Mouse (Mus musculus): Measurements from ENCODE around the gene Kcnk15. TPM values are rescaled to one million over a fixed set of nuclear protein-coding genes. Genes with fewer than 3 reads are reported as not detected.

The Kcnk15 gene
- polyA plus RNA-seq, 1 experiment from 2014 or later, result not detected

DNA sequence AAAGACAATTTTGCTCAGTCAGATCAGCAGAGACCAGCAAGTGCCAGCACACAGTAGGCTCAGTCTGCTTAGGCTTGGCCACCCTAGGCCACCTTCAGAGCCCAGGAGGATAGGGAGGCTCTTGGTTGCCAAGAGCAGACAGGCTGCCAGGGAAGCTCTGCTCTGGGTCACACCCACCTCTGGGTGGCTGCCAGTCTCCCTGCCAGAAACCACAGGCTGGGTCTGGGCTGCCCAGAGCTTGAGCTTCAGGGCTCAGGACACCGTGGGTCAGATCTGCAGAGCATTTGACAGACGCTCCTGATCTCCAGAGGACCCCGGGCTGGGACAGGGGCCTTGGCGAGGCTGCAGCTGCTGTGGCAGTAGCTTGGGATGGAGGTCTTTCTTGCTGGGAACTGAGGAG lies 32.8 kb upstream of the Kcnk15 start, which contains the start of gene Ccn5:
TSS of gene Ccn5 (plus strand) at position 255 of the 400 bp plus-strand sequence.
- Histone ChIP-seq H3K4me2 (replicated peaks; ENCODE audit: low read depth) (no peak within 1 kb of the TSS), H3K27me3 (ENCODE audit: control insufficient read depth, insufficient read depth, low read length) (no peaks in the 10 kb centered on the region), H3K27ac (replicated peaks) (no peak within 1 kb of the TSS), H3K4me1 (replicated peaks; ENCODE audit: control insufficient read depth, insufficient read depth) (no peaks in the 10 kb centered on the region), H3K36me3 (ENCODE audit: control insufficient read depth, insufficient read depth, low read length) (no peaks in the 10 kb centered on the region), H3K9me3 (ENCODE audit: control insufficient read depth, low read length) (no peaks in the 10 kb centered on the region), H3K9ac (ENCODE audit: low read length) (no peak within 1 kb of the TSS), H3K4me3 (ENCODE audit: low read depth, low read length) (no peak within 1 kb of the TSS)
- TF ChIP-seq CTCF (IDR thresholded peaks at IDR 0.05; ENCODE audit: low read depth), result no peak
- no peak for TF ChIP-seq EP300 (optimal IDR thresholded peaks at IDR 0.05)
- WGBS, result 66% methylated on average over 4 of the region's 4 CpGs
- ATAC-seq (ENCODE audit: low FRiP score, low TSS enrichment) (no peak), DNase-seq (ENCODE audit: low spot score) (peak; percentile 28)

DNA sequence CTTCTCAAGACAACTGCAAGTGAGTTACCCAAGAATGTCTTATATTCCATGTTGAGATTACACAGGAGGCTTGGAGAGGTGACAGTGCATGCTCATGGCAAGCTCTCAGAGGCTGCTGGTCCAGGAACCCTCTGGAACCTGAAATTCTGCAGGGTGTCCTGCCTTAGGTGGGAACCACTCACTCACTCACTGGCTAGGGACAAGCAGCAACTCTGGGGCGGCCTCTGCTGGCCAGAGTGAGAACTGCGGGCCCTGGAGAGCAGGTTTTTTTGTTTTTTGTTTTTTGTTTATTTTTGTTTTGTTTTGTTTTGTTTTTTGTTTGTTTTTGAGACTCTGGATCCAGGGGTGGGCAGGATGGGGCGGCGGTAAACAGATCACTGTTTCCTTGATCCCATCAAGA lies 30.2 kb upstream of the Kcnk15 start:
- Histone ChIP-seq H3K9ac (ENCODE audit: low read length) (no peak overlapping the region), H3K4me2 (replicated peaks; ENCODE audit: low read depth) (peak overlapping the region; percentile 21), H3K4me1 (replicated peaks; ENCODE audit: control insufficient read depth, insufficient read depth) (no peaks in the 10 kb centered on the region), H3K36me3 (ENCODE audit: control insufficient read depth, insufficient read depth, low read length) (no peaks in the 10 kb centered on the region), H3K4me3 (ENCODE audit: low read depth, low read length) (no peak overlapping the region), H3K27me3 (ENCODE audit: control insufficient read depth, insufficient read depth, low read length) (no peaks in the 10 kb centered on the region), H3K9me3 (ENCODE audit: control insufficient read depth, low read length) (no peaks in the 10 kb centered on the region), H3K27ac (replicated peaks) (no peak overlapping the region)
- DNase-seq (ENCODE audit: low spot score) (peak; percentile 65), ATAC-seq (ENCODE audit: low FRiP score, low TSS enrichment) (no peak)
- WGBS, result 14% methylated on average over 4 of the region's 4 CpGs
- TF ChIP-seq EP300 (optimal IDR thresholded peaks at IDR 0.05) (no peak), CTCF (IDR thresholded peaks at IDR 0.05; ENCODE audit: low read depth) (peak; percentile 96)

DNA sequence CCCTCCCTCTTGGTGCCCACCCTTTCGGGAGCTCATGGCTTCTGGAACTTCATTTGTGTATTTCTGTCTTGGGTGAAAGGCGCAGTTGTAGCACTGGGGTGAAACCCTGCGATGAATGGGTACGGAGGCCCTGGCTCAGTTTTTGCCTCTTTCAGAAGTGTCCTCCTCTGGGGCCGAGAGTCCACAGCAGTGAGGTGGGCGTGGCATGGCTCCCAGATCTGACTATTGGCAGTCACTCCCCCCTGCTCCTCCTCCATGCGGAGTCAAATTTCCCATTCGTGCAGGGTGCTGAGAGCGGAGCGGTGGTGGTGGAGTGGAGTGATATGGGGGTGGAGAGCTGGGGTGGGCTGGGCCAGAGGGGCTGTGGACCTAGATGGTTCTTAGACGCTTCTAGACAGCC lies 29.7 kb upstream of the Kcnk15 start:
- H3K4me2 ChIP-seq (replicated peaks; ENCODE audit: low read depth), result peak overlapping the region; percentile 21
- H3K4me1 ChIP-seq (replicated peaks; ENCODE audit: control insufficient read depth, insufficient read depth), result no peaks in the 10 kb centered on the region
- H3K9ac ChIP-seq (ENCODE audit: low read length), result no peak overlapping the region
- H3K36me3 ChIP-seq (ENCODE audit: control insufficient read depth, insufficient read depth, low read length), result no peaks in the 10 kb centered on the region
- TF ChIP-seq CTCF (IDR thresholded peaks at IDR 0.05; ENCODE audit: low read depth), result no peak
- no peaks in the 10 kb centered on the region for H3K27me3 ChIP-seq (ENCODE audit: control insufficient read depth, insufficient read depth, low read length)
- no peak overlapping the region for H3K27ac ChIP-seq (replicated peaks)
- no peak; the same call in 1 of the 2 replicates for ATAC-seq (ENCODE audit: low FRiP score, low TSS enrichment)
- 25% methylated on average over 11 of the region's 11 CpGs for WGBS
- H3K4me3 ChIP-seq (ENCODE audit: low read depth, low read length), result no peak overlapping the region
- DNase-seq (ENCODE audit: low spot score), result peak; percentile 40
- H3K9me3 ChIP-seq (ENCODE audit: control insufficient read depth, low read length), result no peaks in the 10 kb centered on the region

DNA sequence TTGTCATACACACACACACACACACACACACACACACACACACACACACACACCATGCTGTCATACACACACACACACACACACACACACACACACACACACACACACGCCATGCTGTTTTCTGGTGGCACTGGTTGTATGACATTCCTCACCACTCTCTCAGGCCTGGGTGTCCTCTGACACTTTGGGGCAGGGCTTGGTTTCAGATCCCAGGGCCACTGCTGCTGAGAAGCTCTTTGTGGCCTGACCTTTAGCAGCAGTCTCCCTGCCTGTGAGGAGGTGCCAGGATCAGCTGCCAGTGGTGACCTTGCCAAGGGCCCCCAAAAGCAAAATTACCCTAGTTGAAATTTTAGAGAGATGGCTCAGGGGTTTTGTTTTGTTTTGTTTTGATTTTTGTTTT lies 27.6 kb upstream of the Kcnk15 start:
- TF ChIP-seq EP300 (optimal IDR thresholded peaks at IDR 0.05) (no peak), CTCF (IDR thresholded peaks at IDR 0.05; ENCODE audit: low read depth) (no peak)
- H3K36me3 ChIP-seq (ENCODE audit: control insufficient read depth, insufficient read depth, low read length), result no peaks in the 10 kb centered on the region
- no peaks in the 10 kb centered on the region for H3K27me3 ChIP-seq (ENCODE audit: control insufficient read depth, insufficient read depth, low read length)
- H3K9ac ChIP-seq (ENCODE audit: low read length), result no peak overlapping the region
- ATAC-seq (ENCODE audit: low FRiP score, low TSS enrichment), result no peak
- no peaks in the 10 kb centered on the region for H3K4me1 ChIP-seq (replicated peaks; ENCODE audit: control insufficient read depth, insufficient read depth)
- DNase-seq (ENCODE audit: low spot score), result no peak
- no peak overlapping the region for H3K4me3 ChIP-seq (ENCODE audit: low read depth, low read length)
- H3K27ac ChIP-seq (replicated peaks), result no peak overlapping the region
- WGBS, result 50% methylated on average over 1 of the region's 1 CpGs
- no peaks in the 10 kb centered on the region for H3K9me3 ChIP-seq (ENCODE audit: control insufficient read depth, low read length)
- H3K4me2 ChIP-seq (replicated peaks; ENCODE audit: low read depth), result no peak overlapping the region

DNA sequence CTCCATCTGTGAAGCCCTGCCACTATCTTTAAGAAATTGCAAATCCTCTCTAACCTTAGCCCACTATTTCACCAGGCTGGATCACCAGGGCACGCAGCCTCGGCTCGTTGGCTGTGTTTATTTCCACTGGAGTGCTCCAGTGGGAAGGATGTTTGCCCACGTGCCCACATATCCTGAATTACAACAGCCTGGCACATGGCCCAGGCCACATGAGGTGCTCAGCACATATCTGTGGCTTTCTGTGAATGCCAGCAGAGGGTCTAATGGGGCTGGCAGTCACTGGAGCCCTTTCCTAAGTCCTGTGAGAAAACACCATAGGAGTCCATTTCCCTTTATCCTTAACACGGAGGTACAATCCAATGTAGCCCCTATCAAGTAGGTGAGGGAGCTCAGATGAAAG lies 27.0 kb upstream of the Kcnk15 start:
- H3K4me2 ChIP-seq (replicated peaks; ENCODE audit: low read depth), result no peak overlapping the region
- no peaks in the 10 kb centered on the region for H3K36me3 ChIP-seq (ENCODE audit: control insufficient read depth, insufficient read depth, low read length)
- no peak for DNase-seq (ENCODE audit: low spot score)
- no peaks in the 10 kb centered on the region for H3K27me3 ChIP-seq (ENCODE audit: control insufficient read depth, insufficient read depth, low read length)
- H3K9ac ChIP-seq (ENCODE audit: low read length), result no peak overlapping the region
- TF ChIP-seq CTCF (IDR thresholded peaks at IDR 0.05; ENCODE audit: low read depth), result no peak
- no peak for TF ChIP-seq EP300 (optimal IDR thresholded peaks at IDR 0.05)
- no peaks in the 10 kb centered on the region for H3K4me1 ChIP-seq (replicated peaks; ENCODE audit: control insufficient read depth, insufficient read depth)
- no peak overlapping the region for H3K4me3 ChIP-seq (ENCODE audit: low read depth, low read length)
- 63% methylated on average over 5 of the region's 5 CpGs for WGBS
- no peaks in the 10 kb centered on the region for H3K9me3 ChIP-seq (ENCODE audit: control insufficient read depth, low read length)
- ATAC-seq (ENCODE audit: low FRiP score, low TSS enrichment), result no peak
- no peak overlapping the region for H3K27ac ChIP-seq (replicated peaks)

DNA sequence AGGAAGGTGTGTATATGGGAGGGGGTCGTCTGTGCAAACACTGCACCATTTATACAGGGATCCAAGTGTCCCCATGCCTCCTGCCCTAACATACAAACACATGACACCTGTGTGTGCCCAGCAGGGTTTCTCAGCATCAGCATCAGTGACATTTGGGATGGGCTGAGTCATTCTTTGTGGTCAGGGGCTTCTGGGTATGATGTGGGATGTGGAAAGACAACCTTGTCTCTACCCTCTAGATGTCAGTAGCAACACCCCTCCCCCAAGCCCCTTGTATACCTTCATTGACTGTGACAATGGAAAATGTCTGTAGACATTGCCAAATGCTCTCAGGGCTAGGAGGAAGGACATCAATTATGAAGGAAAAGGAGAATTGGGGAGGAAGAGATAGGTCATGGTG lies 22.3 kb upstream of the Kcnk15 start:
- Histone ChIP-seq H3K27ac (replicated peaks) (no peak overlapping the region), H3K4me2 (replicated peaks; ENCODE audit: low read depth) (no peak overlapping the region), H3K9me3 (ENCODE audit: control insufficient read depth, low read length) (no peaks in the 10 kb centered on the region), H3K4me1 (replicated peaks; ENCODE audit: control insufficient read depth, insufficient read depth) (no peaks in the 10 kb centered on the region), H3K4me3 (ENCODE audit: low read depth, low read length) (no peak overlapping the region), H3K9ac (ENCODE audit: low read length) (no peak overlapping the region), H3K27me3 (ENCODE audit: control insufficient read depth, insufficient read depth, low read length) (no peaks in the 10 kb centered on the region), H3K36me3 (ENCODE audit: control insufficient read depth, insufficient read depth, low read length) (no peaks in the 10 kb centered on the region)
- no peak for DNase-seq (ENCODE audit: low spot score)
- TF ChIP-seq CTCF (IDR thresholded peaks at IDR 0.05; ENCODE audit: low read depth) (no peak), EP300 (optimal IDR thresholded peaks at IDR 0.05) (no peak)
- 33% methylated on average over 1 of the region's 1 CpGs for WGBS
- no peak for ATAC-seq (ENCODE audit: low FRiP score, low TSS enrichment)

Data from stomach, postnatal 0 days (tissue).